Mouse (Mus musculus): ENCODE measurements around the gene Mrpl17. TPM values are rescaled to one million over a fixed set of nuclear protein-coding genes. Genes with fewer than 3 reads are reported as not detected.
"Not testable (repeated sequence)": the region's sequence is repeated elsewhere in the genome, so short reads cannot be mapped to it uniquely, and the experiment has no call there.

Mrpl17 gene
- 333 and 347 TPM in 2 replicates for polyA plus RNA-seq (2014; fragmentation: Nextera tagmentation; extraction: Ambion mirVana)

DNA sequence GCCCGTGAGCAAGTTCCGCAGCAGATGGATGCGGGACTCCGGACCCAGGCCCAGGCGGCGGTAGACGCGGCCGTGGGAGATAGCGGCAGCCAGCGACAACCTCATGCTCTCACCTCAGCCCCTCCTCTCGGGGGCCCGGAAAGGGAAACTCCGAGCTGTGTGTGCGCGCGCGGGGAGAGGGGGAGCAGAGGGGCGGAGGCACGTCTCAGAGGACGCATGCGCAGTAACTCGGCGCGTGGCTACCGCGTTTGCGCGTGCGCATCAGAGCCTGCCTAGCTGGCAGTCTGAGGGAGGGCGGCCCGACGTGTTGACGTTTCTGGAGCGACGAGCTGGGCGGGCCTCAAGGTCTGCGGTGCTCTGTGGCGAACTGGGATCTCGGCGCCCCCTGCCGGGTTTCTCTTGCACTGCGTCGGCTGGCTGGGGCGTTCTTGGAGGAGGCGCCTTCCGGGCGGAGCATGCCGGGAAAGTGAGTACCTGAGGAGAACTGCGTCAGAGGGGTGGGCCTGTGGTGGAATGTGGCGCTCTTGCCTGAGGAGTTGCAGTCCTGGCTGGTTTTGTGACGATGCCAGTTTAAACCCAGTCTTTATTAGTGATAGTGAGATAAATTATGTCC, at the start of gene Mrpl17:
Gene Mrpl17, minus strand, starts transcription at position 223 of the 613 bp plus-strand sequence.
- WGBS = under 1% methylated on average over 36 of the region's 52 CpGs
- Histone ChIP-seq H3K4me1 (ENCODE audit: control insufficient read depth, insufficient read depth, low read length) (0 out of 2 replicates have a peak, but pooled peaks cover 5% of the 10 kb centered on the region), H3K9me3 (ENCODE audit: control insufficient read depth, low read length) (no peaks in the 10 kb centered on the region), H3K27me3 (replicated peaks; ENCODE audit: control insufficient read depth, insufficient read depth, low read length) (no peaks in the 10 kb centered on the region), H3K4me3 (ENCODE audit: low read depth, low read length) (peak within 1 kb of the TSS; percentile 69), H3K4me2 (ENCODE audit: low read depth, low read length) (peak within 1 kb of the TSS; percentile 66), H3K27ac (replicated peaks; ENCODE audit: low read depth, low read length) (peak within 1 kb of the TSS; percentile 87), H3K9ac (ENCODE audit: low read depth, low read length) (peak within 1 kb of the TSS; percentile 89), H3K36me3 (ENCODE audit: control insufficient read depth, insufficient read depth, low read length) (peaks cover 18% of the 10 kb centered on the region)
- peak; percentile 98 for ATAC-seq (ENCODE audit: low read depth)
- DNase-seq (ENCODE audit: low spot score) = peak; percentile 99

DNA sequence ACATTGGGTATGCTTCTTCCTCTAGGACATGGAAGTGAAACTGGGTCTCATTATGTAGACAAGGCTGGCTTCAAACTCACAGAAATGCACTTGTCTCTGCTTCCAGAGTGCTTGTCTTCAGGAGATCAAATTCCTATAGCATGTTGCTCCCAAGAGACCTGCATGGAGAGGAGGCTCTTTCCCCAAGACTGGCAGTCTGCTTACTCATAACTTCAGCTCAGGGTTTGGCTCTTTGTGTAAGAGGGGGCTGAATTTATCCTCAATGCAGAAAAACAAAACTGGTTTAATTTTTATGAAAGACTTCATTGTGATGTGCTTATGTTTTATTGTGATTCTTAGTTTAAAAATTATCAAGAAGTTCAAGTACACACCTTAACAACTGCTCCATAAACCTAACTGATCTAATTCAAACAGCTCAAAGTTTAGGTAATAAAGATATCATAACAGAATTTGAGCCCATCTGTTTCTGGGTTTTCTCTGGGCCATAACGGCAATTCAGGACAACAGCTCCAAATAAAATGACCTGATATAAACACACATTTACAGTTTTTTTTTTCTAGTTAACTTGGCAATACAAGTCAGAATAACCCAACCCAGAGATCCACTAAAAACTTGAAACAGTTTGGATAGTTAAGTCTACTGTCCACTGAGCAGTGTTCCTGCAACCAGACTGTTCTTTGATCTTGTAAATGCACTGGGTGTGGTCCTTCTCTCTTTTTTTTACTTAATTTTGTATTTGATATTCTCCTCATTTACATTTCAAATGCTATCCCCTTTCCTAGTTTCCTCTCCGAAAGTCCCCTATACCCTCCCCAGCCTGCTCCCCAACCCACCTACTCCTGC, 45.0 kb upstream of the Mrpl17 start:
- not testable (repeated sequence) for H3K27me3 ChIP-seq (replicated peaks; ENCODE audit: control insufficient read depth, insufficient read depth, low read length); ATAC-seq (ENCODE audit: low read depth); H3K27ac ChIP-seq (replicated peaks; ENCODE audit: low read depth, low read length); DNase-seq (ENCODE audit: low spot score); H3K4me1 ChIP-seq (ENCODE audit: control insufficient read depth, insufficient read depth, low read length); H3K9me3 ChIP-seq (ENCODE audit: control insufficient read depth, low read length); H3K4me2 ChIP-seq (ENCODE audit: low read depth, low read length); H3K9ac ChIP-seq (ENCODE audit: low read depth, low read length); H3K36me3 ChIP-seq (ENCODE audit: control insufficient read depth, insufficient read depth, low read length); H3K4me3 ChIP-seq (ENCODE audit: low read depth, low read length)
- WGBS = no CpG with 5 or more reads among the region's 2 CpGs

- Histone ChIP-seq H3K9ac (ENCODE audit: low read depth, low read length) (no peak overlapping the region), H3K27ac (replicated peaks; ENCODE audit: low read depth, low read length) (no peak overlapping the region), H3K4me1 (ENCODE audit: control insufficient read depth, insufficient read depth, low read length) (no peaks in the 10 kb centered on the region), H3K27me3 (replicated peaks; ENCODE audit: control insufficient read depth, insufficient read depth, low read length) (no peaks in the 10 kb centered on the region), H3K9me3 (ENCODE audit: control insufficient read depth, low read length) (no peaks in the 10 kb centered on the region), H3K4me3 (ENCODE audit: low read depth, low read length) (no peak overlapping the region), H3K4me2 (ENCODE audit: low read depth, low read length) (no peak overlapping the region), H3K36me3 (ENCODE audit: control insufficient read depth, insufficient read depth, low read length) (no peaks in the 10 kb centered on the region)
- ATAC-seq (ENCODE audit: low read depth) = no peak
- 69% methylated on average over 7 of the region's 7 CpGs for WGBS
- no peak for DNase-seq (ENCODE audit: low spot score)
Observed at GRCm38 (mm10) chr7:105824281-105824680, 13.4 kb upstream of the Mrpl17 start.

DNA sequence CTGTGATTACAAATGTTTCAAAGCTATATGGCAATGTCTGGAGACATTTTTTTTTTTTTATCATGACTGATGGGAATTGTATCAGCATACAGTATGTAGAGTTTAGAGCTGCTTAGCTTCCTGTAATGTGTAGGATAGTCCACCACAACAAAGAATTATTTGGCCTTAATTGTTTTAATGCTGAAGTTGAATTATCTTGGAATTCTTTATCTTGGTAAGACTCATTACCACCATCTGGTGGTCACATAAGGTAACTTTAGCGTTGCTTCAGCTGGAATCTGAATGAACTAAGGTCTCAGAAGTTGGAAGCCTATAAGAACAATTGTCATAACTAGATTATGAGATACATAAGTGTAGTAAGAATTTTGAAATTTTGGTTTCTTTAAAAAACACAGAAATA, 7.6 kb upstream of the Mrpl17 start:
- H3K9me3 ChIP-seq (ENCODE audit: control insufficient read depth, low read length) = no peaks in the 10 kb centered on the region
- H3K9ac ChIP-seq (ENCODE audit: low read depth, low read length) = no peak overlapping the region
- 0% methylated on average over 1 of the region's 1 CpGs for WGBS
- H3K27ac ChIP-seq (replicated peaks; ENCODE audit: low read depth, low read length) = no peak overlapping the region
- no peaks in the 10 kb centered on the region for H3K36me3 ChIP-seq (ENCODE audit: control insufficient read depth, insufficient read depth, low read length)
- H3K4me1 ChIP-seq (ENCODE audit: control insufficient read depth, insufficient read depth, low read length) = no peaks in the 10 kb centered on the region
- DNase-seq (ENCODE audit: low spot score) (peak; percentile 50), ATAC-seq (ENCODE audit: low read depth) (no peak)
- H3K27me3 ChIP-seq (replicated peaks; ENCODE audit: control insufficient read depth, insufficient read depth, low read length) = no peaks in the 10 kb centered on the region
- H3K4me2 ChIP-seq (ENCODE audit: low read depth, low read length) = no peak overlapping the region
- no peak overlapping the region for H3K4me3 ChIP-seq (ENCODE audit: low read depth, low read length)

- Histone ChIP-seq H3K36me3 (ENCODE audit: control insufficient read depth, insufficient read depth, low read length) (no peaks in the 10 kb centered on the region), H3K9me3 (ENCODE audit: control insufficient read depth, low read length) (no peaks in the 10 kb centered on the region), H3K27ac (replicated peaks; ENCODE audit: low read depth, low read length) (no peak overlapping the region), H3K4me2 (ENCODE audit: low read depth, low read length) (no peak overlapping the region), H3K9ac (ENCODE audit: low read depth, low read length) (no peak overlapping the region), H3K4me3 (ENCODE audit: low read depth, low read length) (no peak overlapping the region), H3K4me1 (ENCODE audit: control insufficient read depth, insufficient read depth, low read length) (no peaks in the 10 kb centered on the region), H3K27me3 (replicated peaks; ENCODE audit: control insufficient read depth, insufficient read depth, low read length) (no peaks in the 10 kb centered on the region)
- ATAC-seq (ENCODE audit: low read depth) (no peak), DNase-seq (ENCODE audit: low spot score) (peak; percentile 34)
Observed at GRCm38 (mm10) chr7:105816736-105817135, 5.8 kb upstream of the Mrpl17 start.

DNA sequence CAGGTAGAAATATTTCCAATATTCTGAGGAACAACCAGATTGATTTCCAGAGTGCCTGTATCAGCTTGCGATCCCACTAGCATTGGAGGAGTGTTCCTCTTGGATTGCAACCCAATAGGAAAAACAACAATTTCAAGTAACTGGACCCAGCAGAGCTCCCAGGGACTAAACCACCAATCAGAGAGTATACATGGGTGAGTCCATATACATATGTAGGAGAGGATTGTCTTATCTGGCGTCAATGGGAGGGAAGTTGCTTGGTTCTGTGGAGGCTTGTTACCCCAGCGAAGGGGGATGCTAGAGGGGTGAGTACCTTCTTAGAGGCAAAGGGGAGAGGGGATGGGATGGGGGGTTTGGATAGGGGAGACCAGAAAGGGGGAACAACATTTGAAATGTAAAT, 2.4 kb upstream of the Mrpl17 start:
- Histone ChIP-seq H3K9ac (ENCODE audit: low read depth, low read length) (no peak overlapping the region), H3K36me3 (ENCODE audit: control insufficient read depth, insufficient read depth, low read length) (peaks cover 16% of the 10 kb centered on the region), H3K27me3 (replicated peaks; ENCODE audit: control insufficient read depth, insufficient read depth, low read length) (no peaks in the 10 kb centered on the region), H3K9me3 (ENCODE audit: control insufficient read depth, low read length) (no peaks in the 10 kb centered on the region), H3K27ac (replicated peaks; ENCODE audit: low read depth, low read length) (no peak overlapping the region), H3K4me1 (ENCODE audit: control insufficient read depth, insufficient read depth, low read length) (0 out of 2 replicates have a peak, but pooled peaks cover 5% of the 10 kb centered on the region), H3K4me3 (ENCODE audit: low read depth, low read length) (no peak overlapping the region), H3K4me2 (ENCODE audit: low read depth, low read length) (no peak overlapping the region)
- ATAC-seq (ENCODE audit: low read depth) (no peak), DNase-seq (ENCODE audit: low spot score) (no peak)
- WGBS = 84% methylated on average over 3 of the region's 3 CpGs

- Histone ChIP-seq H3K4me3 (ENCODE audit: low read depth, low read length) (no peak overlapping the region), H3K27me3 (replicated peaks; ENCODE audit: control insufficient read depth, insufficient read depth, low read length) (no peaks in the 10 kb centered on the region), H3K4me2 (ENCODE audit: low read depth, low read length) (no peak overlapping the region), H3K9me3 (ENCODE audit: control insufficient read depth, low read length) (no peaks in the 10 kb centered on the region), H3K36me3 (ENCODE audit: control insufficient read depth, insufficient read depth, low read length) (peaks cover 18% of the 10 kb centered on the region), H3K27ac (replicated peaks; ENCODE audit: low read depth, low read length) (no peak overlapping the region), H3K9ac (ENCODE audit: low read depth, low read length) (no peak overlapping the region), H3K4me1 (ENCODE audit: control insufficient read depth, insufficient read depth, low read length) (0 out of 2 replicates have a peak, but pooled peaks cover 5% of the 10 kb centered on the region)
- WGBS = 82% methylated on average over 3 of the region's 3 CpGs
- ATAC-seq (ENCODE audit: low read depth) = no peak
- no peak for DNase-seq (ENCODE audit: low spot score)
Observed at GRCm38 (mm10) chr7:105812566-105812965, 1.7 kb upstream of the Mrpl17 start.

GRCm38 (mm10) chr7:105811516-105811915, 617 bp upstream of the Mrpl17 start:
- H3K4me1 ChIP-seq (ENCODE audit: control insufficient read depth, insufficient read depth, low read length) = 0 out of 2 replicates have a peak, but pooled peaks cover 5% of the 10 kb centered on the region
- H3K9ac ChIP-seq (ENCODE audit: low read depth, low read length) = no peak overlapping the region
- no peaks in the 10 kb centered on the region for H3K9me3 ChIP-seq (ENCODE audit: control insufficient read depth, low read length)
- no peak overlapping the region; the same call in 1 of the 2 replicates for H3K27ac ChIP-seq (replicated peaks; ENCODE audit: low read depth, low read length)
- H3K36me3 ChIP-seq (ENCODE audit: control insufficient read depth, insufficient read depth, low read length) = peaks cover 18% of the 10 kb centered on the region
- ATAC-seq (ENCODE audit: low read depth) (no peak), DNase-seq (ENCODE audit: low spot score) (no peak)
- peak overlapping the region; percentile 9; the same call in 1 of the 2 replicates for H3K4me3 ChIP-seq (ENCODE audit: low read depth, low read length)
- H3K4me2 ChIP-seq (ENCODE audit: low read depth, low read length) = peak overlapping the region; percentile 31
- H3K27me3 ChIP-seq (replicated peaks; ENCODE audit: control insufficient read depth, insufficient read depth, low read length) = no peaks in the 10 kb centered on the region
